Mouse (Mus musculus): ENCODE measurements around the gene Timm13.

The Timm13 gene

GRCm38 (mm10) chr10:80932700-80933420 is 32.1 kb upstream of the Timm13 start:
- DNase-seq = no peak

- no peak for DNase-seq
These were observed 31.4 kb upstream of the Timm13 start for GRCm38 (mm10) chr10:80932206-80932605.

DNA sequence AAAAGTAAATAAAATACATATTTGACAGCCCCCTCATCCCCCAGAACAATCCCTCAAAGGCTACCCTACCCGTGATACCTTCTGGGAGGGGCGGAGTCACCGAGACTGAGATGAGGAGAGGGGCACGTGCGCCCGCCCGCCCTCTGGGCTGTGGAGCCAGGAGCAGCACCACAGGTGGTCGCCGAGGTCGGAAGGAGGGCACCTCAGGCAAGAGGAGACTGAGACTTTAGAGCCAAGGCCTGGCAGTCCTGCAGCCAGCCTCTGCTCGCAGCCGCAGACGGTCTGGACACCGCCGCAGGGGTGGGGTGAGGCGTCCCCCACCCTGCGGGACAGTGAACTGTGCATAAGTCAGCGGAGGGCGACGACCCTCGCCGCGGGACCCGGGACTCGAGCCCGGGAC is 30.9 kb upstream of the Timm13 start:
- DNase-seq = no peak

GRCm38 (mm10) chr10:80931153-80931671 is 30.4 kb upstream of the Timm13 start:
- DNase-seq = peak; percentile 42 to 82

GRCm38 (mm10) chr10:80930361-80931152 is 29.8 kb upstream of the Timm13 start:
- peak in 1 of 2 experiments; percentile 26 for DNase-seq

GRCm38 (mm10) chr10:80929299-80930226 is 28.8 kb upstream of the Timm13 start, which contains the start of gene Gadd45b:
Gene Gadd45b (plus strand): TSS chr10:80930073.
- peak; percentile 98 to 100 for DNase-seq

DNA sequence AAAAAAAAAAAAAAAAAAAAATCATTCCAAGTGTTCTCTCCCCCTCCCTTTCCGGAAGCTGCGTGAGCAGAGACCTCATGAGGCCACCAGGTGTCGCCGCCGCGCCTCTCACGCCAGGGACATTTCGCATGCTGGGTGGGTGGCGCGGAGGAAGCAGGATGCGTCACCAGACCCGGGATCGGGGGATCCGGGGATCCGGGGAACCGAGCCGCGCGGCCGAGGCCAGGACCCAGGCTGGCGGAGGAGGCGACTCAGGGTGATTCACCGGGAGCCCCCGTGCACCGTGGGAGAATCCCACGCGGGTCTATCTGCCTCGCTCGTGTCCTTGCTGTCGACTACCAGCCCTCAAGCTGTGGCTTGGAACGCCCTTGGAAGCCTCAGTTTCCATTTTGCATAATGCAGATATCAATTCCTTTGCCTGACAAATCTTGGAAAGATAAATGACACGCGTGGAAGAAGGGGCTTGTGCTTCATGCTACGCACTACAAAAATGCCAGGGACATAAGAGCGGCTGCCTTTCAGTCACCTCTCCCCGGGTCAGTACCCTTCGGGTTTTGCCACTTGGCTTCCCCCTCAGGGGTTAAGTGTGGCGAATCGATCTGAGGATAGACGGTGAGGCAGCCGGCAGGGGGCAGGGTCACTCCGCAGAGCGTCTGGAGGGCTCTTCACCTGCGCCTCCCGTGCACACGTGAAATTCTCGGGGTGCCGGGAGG is 28.0 kb upstream of the Timm13 start:
- DNase-seq = peak; percentile 93

GRCm38 (mm10) chr10:80925472-80925871 is 24.7 kb upstream of the Timm13 start:
- no peak for DNase-seq

- peak; percentile 58 to 78 for DNase-seq
These were observed 21.2 kb upstream of the Timm13 start for GRCm38 (mm10) chr10:80921923-80922322.

GRCm38 (mm10) chr10:80917779-80918434 is 17.1 kb upstream of the Timm13 start, which contains the start of gene Lmnb2:
Gene Lmnb2 (minus strand): TSS chr10:80918245.
- DNase-seq = peak; percentile 79 to 86

DNA sequence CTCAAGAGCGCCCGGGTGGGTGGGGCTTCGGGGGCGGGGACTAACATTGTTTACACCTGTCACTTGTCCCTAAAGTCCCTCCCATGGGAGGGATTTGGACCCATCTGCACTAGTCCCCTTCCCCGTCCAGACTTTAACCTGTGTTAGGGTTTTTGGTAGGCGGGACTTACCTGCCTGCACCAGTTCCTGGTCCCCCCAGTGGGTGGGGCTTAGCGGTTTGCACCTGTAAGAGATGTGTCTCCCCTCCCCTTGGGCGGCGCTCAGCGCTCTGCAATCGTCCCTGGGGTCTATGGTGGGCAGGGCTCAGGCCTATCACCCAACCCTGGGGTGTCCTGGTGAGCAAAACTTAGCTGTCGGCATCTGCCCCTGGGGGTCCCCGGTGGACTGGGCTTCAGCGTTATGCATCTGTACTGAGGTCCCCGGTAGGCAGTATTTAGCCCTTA is 16.6 kb upstream of the Timm13 start:
- peak; percentile 53 to 85 for DNase-seq

GRCm38 (mm10) chr10:80915736-80916135 is 15.0 kb upstream of the Timm13 start:
- no peak for DNase-seq

DNA sequence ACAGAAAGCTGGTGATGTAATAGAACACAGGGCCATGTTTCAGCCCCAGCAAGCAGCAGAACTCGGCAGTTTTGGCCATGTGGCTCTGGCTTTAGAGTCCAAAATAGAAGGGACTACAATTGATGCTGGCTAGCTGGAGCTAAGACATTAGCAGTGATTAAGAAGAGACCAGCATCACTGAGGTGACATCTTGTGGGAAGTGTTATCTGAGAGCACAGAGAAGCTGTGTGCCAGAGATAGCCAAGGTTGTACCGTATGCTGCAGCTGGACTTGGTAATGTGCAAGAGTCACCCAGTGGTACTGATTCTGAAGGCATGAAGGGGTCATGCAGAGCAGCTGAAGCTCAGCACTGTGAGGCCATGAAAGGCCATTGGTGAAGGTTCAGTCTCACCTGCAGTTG is 14.5 kb upstream of the Timm13 start:
- DNase-seq = no peak

- peak in 1 of 2 experiments; percentile 66 for DNase-seq
These were observed 13.5 kb upstream of the Timm13 start for GRCm38 (mm10) chr10:80914253-80914656.

GRCm38 (mm10) chr10:80913364-80914011 is 12.7 kb upstream of the Timm13 start:
- no peak for DNase-seq

DNA sequence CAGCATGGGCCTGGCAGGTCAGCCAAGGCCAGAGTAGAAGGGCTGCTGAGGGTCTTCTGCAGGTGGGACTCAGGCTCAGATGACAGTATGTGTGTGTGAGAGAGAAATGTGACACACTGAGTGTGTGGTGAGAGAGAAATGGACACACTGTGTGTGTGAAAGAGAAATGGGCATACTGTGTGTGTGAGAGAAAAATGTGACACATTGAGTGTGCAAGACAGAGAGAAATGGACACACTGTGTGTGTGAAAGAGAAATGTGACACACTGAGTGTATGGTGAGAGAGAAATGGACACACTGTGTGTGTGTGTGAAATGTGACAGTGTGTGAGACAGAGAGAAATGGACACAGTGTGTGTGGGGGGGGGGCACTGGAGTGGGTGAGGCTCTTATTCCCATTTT is 11.1 kb upstream of the Timm13 start:
- no peak for DNase-seq

GRCm38 (mm10) chr10:80911354-80911753 is 10.6 kb upstream of the Timm13 start:
- no peak for DNase-seq

- no peak for DNase-seq
These were observed 8.8 kb upstream of the Timm13 start for GRCm38 (mm10) chr10:80909375-80910162.

DNA sequence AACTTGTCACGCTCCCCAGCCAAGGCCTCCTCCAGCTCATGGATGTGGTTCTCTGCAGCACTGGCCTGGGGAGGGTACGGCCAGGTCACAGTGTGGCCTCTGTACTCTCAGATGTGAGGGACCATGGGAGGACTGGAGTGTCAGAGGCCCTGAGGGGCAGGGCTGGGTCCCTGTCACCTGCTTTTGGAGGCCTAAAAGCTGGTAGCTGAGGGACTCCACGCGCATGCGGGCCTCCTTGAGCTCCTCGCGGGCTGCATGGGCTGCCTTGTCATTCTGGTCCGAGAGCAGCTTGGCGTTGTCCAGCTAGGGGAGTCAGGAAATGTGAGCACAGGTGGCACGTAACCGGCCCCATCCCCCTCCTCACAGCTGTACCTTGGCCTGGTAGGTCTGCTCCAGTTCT is 3.9 kb upstream of the Timm13 start:
- DNase-seq = no peak
